Mouse (Mus musculus): ENCODE data around the gene Ncapd3. TPM values are rescaled to one million over a fixed set of nuclear protein-coding genes. Genes with fewer than 3 reads are reported as not detected.

Gene Ncapd3
- polyA plus RNA-seq, 1 experiment from 2014 or later = 42.9 TPM

DNA sequence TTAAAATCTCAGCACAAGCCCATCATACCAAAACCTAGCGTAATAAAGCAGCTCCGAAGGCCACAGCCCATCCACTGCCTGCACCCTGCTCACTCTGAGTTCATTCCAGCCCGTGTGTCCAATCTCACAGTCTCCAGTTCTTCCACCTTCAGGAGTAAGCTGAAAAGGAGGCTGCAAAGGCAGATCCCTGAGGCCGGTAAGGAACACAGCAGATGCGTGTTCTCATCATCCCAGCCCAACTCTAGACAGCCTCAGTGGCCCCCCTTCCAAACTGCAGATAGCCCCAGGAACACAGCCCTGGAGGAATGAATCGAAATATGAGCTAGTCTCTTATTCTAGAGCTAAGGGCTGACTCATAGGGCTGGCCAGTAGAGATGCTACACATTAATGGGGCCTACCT, 71.5 kb downstream of the Ncapd3 start:
- 89% methylated on average over 6 of the region's 6 CpGs for WGBS (ENCODE audit: insufficient replicate concordance)
- no peaks in the 10 kb centered on the region for H3K9me3 ChIP-seq (replicated peaks)
- H3K9ac ChIP-seq = no peak overlapping the region
- no peak for ATAC-seq
- H3K4me2 ChIP-seq = no peak overlapping the region
- peaks cover 48% of the 10 kb centered on the region for H3K36me3 ChIP-seq
- no peak overlapping the region for H3K27ac ChIP-seq
- 0 out of 2 replicates have a peak, but pooled peaks cover 5% of the 10 kb centered on the region for H3K4me1 ChIP-seq
- no peaks in the 10 kb centered on the region for H3K27me3 ChIP-seq (replicated peaks)
- no peak overlapping the region for H3K4me3 ChIP-seq

DNA sequence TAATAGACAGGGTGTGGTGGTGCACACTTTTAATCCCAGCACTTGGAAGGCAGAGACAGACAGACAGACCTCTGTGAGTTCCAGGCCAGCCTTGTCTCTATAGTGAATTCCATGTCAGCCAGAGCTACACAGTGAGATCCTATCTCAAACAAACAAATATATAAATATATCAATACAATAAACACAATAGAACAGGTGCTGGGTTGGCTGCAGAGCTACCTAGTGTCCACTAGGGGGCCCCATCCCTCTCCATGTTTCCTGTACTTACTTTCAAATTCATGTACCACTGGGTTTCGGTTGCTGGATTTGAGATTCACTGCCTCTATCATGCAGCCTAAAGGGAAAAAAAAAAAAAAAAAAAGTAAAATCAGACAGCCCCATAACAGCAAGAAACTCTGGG, 76.1 kb downstream of the Ncapd3 start:
- Histone ChIP-seq H3K27me3 (replicated peaks) (no peaks in the 10 kb centered on the region), H3K9me3 (replicated peaks) (no peaks in the 10 kb centered on the region), H3K4me1 (peaks cover 16% of the 10 kb centered on the region), H3K4me2 (no peak overlapping the region), H3K27ac (no peak overlapping the region), H3K9ac (no peak overlapping the region), H3K4me3 (no peak overlapping the region), H3K36me3 (peaks cover 6% of the 10 kb centered on the region)
- no peak for ATAC-seq
- WGBS (ENCODE audit: insufficient replicate concordance) = 52% methylated on average over 1 of the region's 1 CpGs

DNA sequence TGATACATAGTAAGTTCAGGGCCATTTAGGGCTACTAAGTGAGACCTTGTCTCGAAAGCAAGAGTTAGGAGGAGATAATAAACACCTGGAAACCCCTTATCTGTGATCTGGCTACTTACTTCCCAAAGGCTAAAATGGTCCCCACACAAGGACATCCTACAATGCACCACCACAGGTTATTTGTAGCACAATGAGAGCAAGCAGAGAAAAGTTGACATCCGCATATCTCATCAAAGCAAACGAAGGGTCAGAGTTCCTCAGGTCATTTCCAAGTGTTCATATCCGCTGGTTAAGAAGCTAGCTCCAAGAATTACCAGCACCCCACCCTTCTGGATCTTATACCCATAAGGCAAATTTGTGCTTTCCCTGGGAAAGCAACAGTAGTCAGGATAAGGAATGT, 78.5 kb downstream of the Ncapd3 start:
- no peak for ATAC-seq
- Histone ChIP-seq H3K36me3 (no peaks in the 10 kb centered on the region), H3K4me1 (peaks cover 16% of the 10 kb centered on the region), H3K9ac (no peak overlapping the region), H3K4me2 (no peak overlapping the region), H3K9me3 (replicated peaks) (no peaks in the 10 kb centered on the region), H3K27me3 (replicated peaks) (no peaks in the 10 kb centered on the region), H3K4me3 (no peak overlapping the region), H3K27ac (no peak overlapping the region)
- WGBS (ENCODE audit: insufficient replicate concordance) = 65% methylated on average over 4 of the region's 4 CpGs

DNA sequence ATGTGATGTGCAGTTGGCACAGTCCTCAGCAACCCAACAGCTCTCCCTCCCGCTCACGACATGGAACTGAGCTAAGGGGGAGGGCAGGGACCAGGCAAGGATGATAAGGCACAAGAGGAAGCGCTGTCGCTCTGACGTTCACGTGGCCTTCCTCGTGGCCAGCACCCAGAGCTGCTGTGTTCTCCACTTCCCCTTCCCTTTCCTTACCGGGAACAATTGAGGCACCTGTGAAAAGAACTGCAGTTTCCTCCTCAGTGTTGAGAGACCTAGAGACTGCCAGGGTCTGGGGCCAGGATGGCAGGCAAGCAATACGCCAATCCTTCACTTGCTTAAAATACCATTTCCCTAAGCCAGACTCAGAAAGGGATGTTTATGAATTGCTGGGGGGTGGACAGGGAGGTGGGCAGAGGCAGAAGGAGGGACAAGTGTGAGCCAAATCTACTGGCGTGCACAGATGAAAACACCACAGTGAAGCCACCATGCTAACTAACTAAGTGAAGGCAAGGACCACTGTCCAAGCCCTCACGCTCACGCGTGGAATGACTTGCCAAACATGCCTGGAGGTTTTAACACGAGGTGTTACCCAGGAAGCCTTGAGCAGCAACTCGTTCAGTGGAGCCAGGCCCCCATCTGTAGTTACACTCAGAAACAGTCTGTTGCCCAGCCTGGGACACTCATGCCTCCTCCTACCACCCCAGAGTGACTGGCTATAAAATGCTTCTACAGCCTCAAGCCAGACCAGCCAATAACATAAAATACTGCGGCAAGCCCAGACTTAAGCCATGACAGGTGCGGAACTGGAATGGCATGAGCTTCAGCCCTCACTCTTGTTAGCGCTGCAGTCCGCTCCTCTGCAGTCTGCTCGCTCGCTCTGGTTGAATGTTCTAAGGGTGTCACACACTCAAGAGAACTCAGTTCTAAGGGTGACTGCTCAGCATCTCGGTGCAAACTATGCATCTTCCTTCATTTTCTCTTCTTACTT, 79.8 kb downstream of the Ncapd3 start:
- Histone ChIP-seq H3K9me3 (replicated peaks) (no peaks in the 10 kb centered on the region), H3K27ac (0 out of 2 replicates have a peak overlapping the region, but pooled peaks have one; percentile 25), H3K9ac (no peak overlapping the region), H3K4me3 (no peak overlapping the region), H3K4me2 (peak overlapping the region; percentile 20; the same call in 1 of the 2 replicates), H3K36me3 (no peaks in the 10 kb centered on the region), H3K4me1 (peaks cover 16% of the 10 kb centered on the region), H3K27me3 (replicated peaks) (no peaks in the 10 kb centered on the region)
- WGBS (ENCODE audit: insufficient replicate concordance) = 46% methylated on average over 22 of the region's 22 CpGs
- peak; percentile 82 for ATAC-seq

DNA sequence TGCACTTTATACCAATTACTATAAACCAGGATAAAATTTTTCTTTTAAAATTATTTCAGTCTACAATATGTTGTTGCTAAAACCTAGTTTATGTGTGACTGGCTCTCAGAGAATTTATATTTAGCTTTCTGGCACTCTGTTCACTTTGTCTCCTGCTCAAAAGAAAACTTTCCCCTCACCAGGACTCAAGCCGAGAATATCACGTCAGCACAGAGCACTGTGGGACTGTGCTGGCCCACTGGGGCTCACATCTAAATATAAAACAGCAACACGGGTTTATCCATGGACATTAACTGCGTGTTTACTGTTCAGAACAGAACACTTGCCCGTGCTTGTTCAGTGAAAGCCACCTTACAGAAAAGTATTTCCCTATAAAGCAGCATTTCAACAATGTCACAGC, 80.7 kb downstream of the Ncapd3 start:
- ATAC-seq = no peak
- no peaks in the 10 kb centered on the region for H3K27me3 ChIP-seq (replicated peaks)
- H3K36me3 ChIP-seq = no peaks in the 10 kb centered on the region
- H3K9me3 ChIP-seq (replicated peaks) = no peaks in the 10 kb centered on the region
- WGBS (ENCODE audit: insufficient replicate concordance) = 51% methylated on average over 5 of the region's 5 CpGs
- no peak overlapping the region for H3K9ac ChIP-seq
- peaks cover 16% of the 10 kb centered on the region for H3K4me1 ChIP-seq
- H3K4me3 ChIP-seq = no peak overlapping the region
- H3K4me2 ChIP-seq = no peak overlapping the region
- H3K27ac ChIP-seq = no peak overlapping the region

DNA sequence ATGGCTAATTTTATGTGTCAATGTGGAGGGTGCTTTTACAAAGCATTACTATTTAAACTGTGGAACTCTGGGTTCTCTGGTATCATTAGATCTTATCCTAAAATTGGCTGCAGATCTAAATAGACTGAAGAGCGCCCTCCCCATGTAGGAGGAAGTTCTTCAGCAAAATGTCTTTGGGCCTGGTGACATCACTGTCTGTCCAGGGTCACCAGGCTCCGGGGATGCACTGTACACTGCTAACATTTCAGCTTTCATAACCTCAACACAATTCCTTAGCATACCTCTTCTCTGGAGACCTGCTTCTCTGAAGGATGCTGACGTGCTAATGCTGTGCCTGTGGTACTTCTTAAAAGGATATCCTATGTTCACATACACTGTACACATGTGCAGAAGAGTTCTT, 81.8 kb downstream of the Ncapd3 start:
- H3K9me3 ChIP-seq (replicated peaks) = no peaks in the 10 kb centered on the region
- H3K4me2 ChIP-seq = no peak overlapping the region
- H3K9ac ChIP-seq = no peak overlapping the region
- 65% methylated on average over 3 of the region's 3 CpGs for WGBS (ENCODE audit: insufficient replicate concordance)
- peaks cover 16% of the 10 kb centered on the region for H3K4me1 ChIP-seq
- no peak overlapping the region for H3K4me3 ChIP-seq
- ATAC-seq = no peak
- no peak overlapping the region for H3K27ac ChIP-seq
- no peaks in the 10 kb centered on the region for H3K27me3 ChIP-seq (replicated peaks)
- no peaks in the 10 kb centered on the region for H3K36me3 ChIP-seq

DNA sequence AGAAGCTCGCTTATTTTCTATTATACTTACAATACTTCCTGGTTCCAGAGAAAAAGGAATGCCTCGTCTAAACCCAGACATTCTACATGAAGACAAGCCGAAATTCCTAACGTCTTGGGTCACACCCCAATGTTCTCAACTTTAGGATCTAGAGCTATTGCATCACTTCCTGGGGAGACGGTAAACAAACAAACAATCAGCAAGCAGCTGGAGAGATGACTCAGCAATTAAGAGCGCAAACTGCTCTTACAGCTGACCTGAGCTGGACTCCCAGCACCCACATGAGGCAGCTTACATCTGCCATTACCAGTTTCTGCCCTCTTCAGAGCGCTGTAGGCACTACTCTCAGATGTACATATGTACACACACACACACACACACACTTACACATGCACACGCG, 91.3 kb downstream of the Ncapd3 start:
- ATAC-seq = no peak
- Histone ChIP-seq H3K27me3 (replicated peaks) (no peaks in the 10 kb centered on the region), H3K4me1 (no peaks in the 10 kb centered on the region), H3K9me3 (replicated peaks) (no peaks in the 10 kb centered on the region), H3K4me3 (no peak overlapping the region), H3K9ac (no peak overlapping the region), H3K36me3 (no peaks in the 10 kb centered on the region), H3K27ac (no peak overlapping the region), H3K4me2 (no peak overlapping the region)
- WGBS (ENCODE audit: insufficient replicate concordance) = 74% methylated on average over 9 of the region's 9 CpGs

DNA sequence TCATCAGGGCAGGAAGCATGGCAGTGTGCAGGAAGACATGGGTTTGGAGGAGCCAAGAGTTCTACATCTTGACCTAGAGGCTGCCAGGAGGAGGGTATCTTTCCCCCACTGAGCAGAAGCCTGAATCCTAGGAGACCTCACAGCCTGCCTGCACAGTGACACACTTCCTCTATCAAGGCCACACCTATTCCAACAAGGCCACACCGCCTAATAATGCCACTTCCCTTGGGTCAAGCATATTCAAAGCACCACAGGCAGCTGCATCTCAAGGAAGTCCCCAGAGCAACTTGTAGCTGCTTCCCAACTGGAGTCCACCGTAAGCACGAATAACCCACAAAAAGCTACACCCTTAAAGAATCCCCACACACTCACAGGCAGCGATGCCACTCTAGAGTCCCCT, 92.1 kb downstream of the Ncapd3 start:
- Histone ChIP-seq H3K4me2 (no peak overlapping the region), H3K4me1 (no peaks in the 10 kb centered on the region), H3K9me3 (replicated peaks) (no peaks in the 10 kb centered on the region; the same call in 1 of the 2 replicates), H3K4me3 (no peak overlapping the region), H3K9ac (no peak overlapping the region), H3K27me3 (replicated peaks) (no peaks in the 10 kb centered on the region), H3K36me3 (no peaks in the 10 kb centered on the region), H3K27ac (no peak overlapping the region)
- WGBS (ENCODE audit: insufficient replicate concordance) = 75% methylated on average over 4 of the region's 4 CpGs
- ATAC-seq = no peak

DNA sequence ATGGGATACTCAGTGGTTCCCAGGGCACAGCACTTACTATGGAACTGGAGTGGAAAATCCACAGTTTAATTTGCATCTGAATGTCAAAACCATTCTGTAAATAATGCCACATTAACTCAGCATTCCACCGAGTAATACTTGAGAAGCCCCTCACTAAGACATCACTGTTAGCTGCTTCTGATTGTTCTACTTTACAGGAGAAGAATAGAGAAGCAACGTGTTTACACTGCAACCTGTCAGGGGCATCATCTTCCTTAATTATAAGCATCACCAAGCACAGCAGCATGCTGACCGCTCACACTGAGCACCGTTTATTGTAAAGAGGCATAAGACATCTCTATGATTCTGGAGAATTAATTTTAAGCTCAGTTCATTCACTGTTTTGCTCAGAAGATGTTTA, 93.0 kb downstream of the Ncapd3 start:
- H3K27me3 ChIP-seq (replicated peaks) = no peaks in the 10 kb centered on the region
- ATAC-seq = no peak
- H3K4me3 ChIP-seq = no peak overlapping the region
- H3K27ac ChIP-seq = no peak overlapping the region
- no peaks in the 10 kb centered on the region for H3K4me1 ChIP-seq
- WGBS (ENCODE audit: insufficient replicate concordance) = 76% methylated on average over 4 of the region's 4 CpGs
- no peak overlapping the region for H3K4me2 ChIP-seq
- H3K9me3 ChIP-seq (replicated peaks) = no peaks in the 10 kb centered on the region; the same call in 1 of the 2 replicates
- no peak overlapping the region for H3K9ac ChIP-seq
- no peaks in the 10 kb centered on the region for H3K36me3 ChIP-seq

DNA sequence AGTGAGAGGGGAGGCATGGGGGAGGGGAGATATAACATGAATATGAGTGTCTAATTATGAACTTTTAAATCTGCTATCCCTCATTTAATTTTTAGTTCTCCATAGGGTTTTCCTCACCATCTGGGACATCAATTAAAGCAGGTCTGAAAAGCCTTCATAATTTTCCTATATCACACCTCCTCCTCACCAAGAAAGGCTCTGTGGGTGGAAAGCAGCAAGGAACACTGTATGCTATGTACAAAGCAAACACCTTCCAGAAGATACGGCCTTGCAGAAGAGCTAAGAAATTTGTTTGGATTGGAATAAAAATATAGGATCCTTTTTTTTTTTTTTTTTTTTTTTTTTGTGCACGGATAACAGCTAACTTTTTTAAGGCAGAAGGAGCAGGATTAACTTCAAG, 94.0 kb downstream of the Ncapd3 start:
- H3K9ac ChIP-seq = no peak overlapping the region
- H3K9me3 ChIP-seq (replicated peaks) = no peaks in the 10 kb centered on the region; the same call in 1 of the 2 replicates
- no peaks in the 10 kb centered on the region for H3K27me3 ChIP-seq (replicated peaks)
- H3K27ac ChIP-seq = no peak overlapping the region
- no peak overlapping the region for H3K4me2 ChIP-seq
- 64% methylated on average over 2 of the region's 2 CpGs for WGBS (ENCODE audit: insufficient replicate concordance)
- no peak for ATAC-seq
- no peaks in the 10 kb centered on the region for H3K36me3 ChIP-seq
- H3K4me1 ChIP-seq = no peaks in the 10 kb centered on the region
- no peak overlapping the region for H3K4me3 ChIP-seq

DNA sequence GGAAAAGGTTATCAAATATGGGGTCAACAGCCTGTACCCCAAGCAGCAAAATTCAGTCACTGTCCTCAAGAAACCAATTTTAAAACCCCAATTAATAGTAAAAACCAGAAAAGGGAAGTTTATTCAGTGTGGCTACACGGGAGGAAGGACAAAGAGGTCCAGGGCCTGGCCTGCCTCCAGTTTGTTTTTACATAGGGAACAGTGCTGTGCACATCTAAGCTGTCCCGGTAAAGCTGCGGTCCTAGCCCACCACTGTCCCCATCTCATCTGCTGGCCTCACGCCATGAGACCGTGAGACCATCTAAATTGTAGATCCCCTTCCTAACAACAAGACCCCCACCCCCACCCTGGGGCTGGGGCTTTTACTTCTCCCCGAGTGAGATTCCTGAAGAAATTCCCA, 95.5 kb downstream of the Ncapd3 start:
- no peak overlapping the region for H3K27ac ChIP-seq
- no peak overlapping the region for H3K9ac ChIP-seq
- no peak overlapping the region for H3K4me2 ChIP-seq
- ATAC-seq = no peak
- WGBS (ENCODE audit: insufficient replicate concordance) = 52% methylated on average over 6 of the region's 6 CpGs
- no peak overlapping the region for H3K4me3 ChIP-seq
- H3K27me3 ChIP-seq (replicated peaks) = no peaks in the 10 kb centered on the region
- no peaks in the 10 kb centered on the region; the same call in 1 of the 2 replicates for H3K9me3 ChIP-seq (replicated peaks)
- H3K4me1 ChIP-seq = no peaks in the 10 kb centered on the region
- no peaks in the 10 kb centered on the region for H3K36me3 ChIP-seq

DNA sequence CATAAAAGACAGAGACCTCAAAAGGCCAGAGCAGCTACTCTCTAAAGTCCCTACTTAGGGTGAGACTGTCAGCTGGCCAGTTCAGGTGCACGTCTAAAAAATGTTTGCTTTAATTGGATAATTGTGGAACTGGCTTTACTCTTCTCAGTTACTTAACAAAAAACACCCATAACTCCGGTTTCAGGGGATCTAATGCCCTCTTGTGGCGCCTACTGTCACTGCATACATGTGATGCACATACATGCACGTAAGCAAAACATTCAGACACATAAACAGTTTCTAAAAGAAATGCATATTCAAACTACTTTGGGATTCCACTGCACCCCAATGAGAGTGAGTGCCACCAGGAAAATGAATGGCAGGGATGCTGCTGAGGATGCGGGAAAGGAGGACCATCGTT, 96.6 kb downstream of the Ncapd3 start:
- Histone ChIP-seq H3K4me3 (no peak overlapping the region), H3K9ac (no peak overlapping the region), H3K4me2 (no peak overlapping the region), H3K27ac (no peak overlapping the region), H3K9me3 (replicated peaks) (no peaks in the 10 kb centered on the region; the same call in 1 of the 2 replicates), H3K27me3 (replicated peaks) (no peaks in the 10 kb centered on the region), H3K4me1 (no peaks in the 10 kb centered on the region), H3K36me3 (no peaks in the 10 kb centered on the region)
- no peak for ATAC-seq
- 76% methylated on average over 6 of the region's 6 CpGs for WGBS (ENCODE audit: insufficient replicate concordance)
